Mouse (Mus musculus) 3T3-L1 (cell line): ENCODE results near the gene Ssr2.
A peak's percentile ranks its signal among the peaks of the same experiment; 100 is the strongest.

Experiments used
- DNase-seq: peaks from one replicate; pipeline ENCODE4 v3.0.0-alpha.2; 2015; ENCODE audit warnings: low read depth, low spot score

Gene Ssr2

GRCm38 (mm10) chr3:88575540-88575939, at the start of gene Ssr2:
TSS of gene Ssr2 (plus strand) at chr3:88575876.
- DNase-seq: no peak

GRCm38 (mm10) chr3:88526157-88527131, 49.2 kb upstream of the Ssr2 start:
- DNase-seq: peak; percentile 97

- DNase-seq: no peak
Observed at GRCm38 (mm10) chr3:88527565-88527964, 48.1 kb upstream of the Ssr2 start.

GRCm38 (mm10) chr3:88528646-88529045, 47.0 kb upstream of the Ssr2 start:
- no peak for DNase-seq

- no peak for DNase-seq
Observed at GRCm38 (mm10) chr3:88529204-88530000, 46.3 kb upstream of the Ssr2 start.

GRCm38 (mm10) chr3:88530082-88530864, 45.4 kb upstream of the Ssr2 start:
- DNase-seq: peak; percentile 44

DNA sequence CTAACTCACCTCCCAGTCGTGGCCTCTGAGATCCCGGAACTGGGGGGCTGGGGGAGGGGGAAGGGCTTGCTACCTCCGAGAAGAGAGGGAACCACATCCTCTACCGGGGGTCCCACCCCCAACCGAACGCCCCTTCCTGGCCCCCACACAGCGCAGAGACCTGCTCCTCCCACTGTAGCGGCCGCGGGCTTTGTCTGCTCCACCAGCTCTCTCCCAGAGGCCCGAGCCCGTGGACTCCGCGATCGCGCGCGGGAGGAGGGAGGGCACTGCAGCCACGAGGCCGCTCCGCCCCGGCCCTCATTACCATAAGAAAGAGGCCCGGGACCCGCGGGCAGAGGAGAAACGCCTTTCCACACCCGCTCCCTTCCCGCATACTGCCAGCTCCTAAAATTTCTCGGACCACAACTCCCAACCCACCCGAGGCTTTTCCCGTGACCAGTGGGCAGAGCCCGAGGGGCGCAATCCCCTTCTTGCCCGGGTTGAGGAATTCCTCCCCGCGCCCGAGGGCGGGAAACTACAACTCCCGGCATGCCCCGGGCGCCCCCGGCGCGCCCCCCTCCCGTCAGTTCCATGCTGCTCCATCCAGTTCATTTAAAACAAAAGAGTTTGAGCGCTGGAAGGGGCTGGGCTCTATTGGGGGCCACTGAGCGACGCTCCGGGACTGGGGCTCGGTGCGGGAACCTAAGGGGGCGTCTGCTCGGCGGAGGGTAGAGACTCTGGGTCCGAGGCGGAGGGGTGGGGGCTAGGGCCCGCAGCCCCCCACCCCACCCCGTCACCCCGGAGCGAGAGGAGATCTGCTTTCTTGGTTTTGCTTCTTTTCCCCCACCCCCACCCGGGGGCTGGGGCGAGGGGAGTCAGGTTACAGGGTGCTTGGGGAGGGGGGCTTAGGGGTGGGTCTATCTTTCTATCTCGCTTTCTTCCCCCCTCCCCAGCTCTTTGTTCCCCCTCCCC, 44.1 kb upstream of the Ssr2 start:
- DNase-seq: peak; percentile 74

- no peak for DNase-seq
Observed at GRCm38 (mm10) chr3:88532299-88532674, 43.4 kb upstream of the Ssr2 start, which contains the start of gene Mex3a. TSS of gene Mex3a (plus strand) at chr3:88532395.

- DNase-seq: peak; percentile 24
Observed at GRCm38 (mm10) chr3:88532689-88533511, 42.8 kb upstream of the Ssr2 start.

GRCm38 (mm10) chr3:88533706-88534105, 42.0 kb upstream of the Ssr2 start:
- no peak for DNase-seq

DNA sequence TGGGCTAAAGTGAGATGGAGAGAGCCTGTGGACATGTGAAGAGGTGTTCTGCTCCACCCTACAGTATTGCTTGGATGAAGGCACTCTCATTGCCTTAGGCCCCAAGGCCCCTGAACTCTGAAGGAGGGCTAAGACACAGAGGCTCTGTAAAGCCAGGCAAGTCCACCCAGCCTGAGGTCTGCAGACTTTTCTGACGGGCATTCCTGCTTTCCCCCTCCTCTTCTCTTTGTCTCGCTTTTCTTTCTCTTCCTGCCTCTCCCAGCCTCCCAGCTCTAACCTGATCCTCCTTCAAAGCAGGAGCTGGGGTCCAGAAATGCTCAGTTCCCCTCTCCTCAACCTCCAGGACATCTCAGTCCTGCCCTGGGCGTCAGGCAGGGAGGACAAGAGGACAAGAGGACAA, 40.7 kb upstream of the Ssr2 start:
- no peak for DNase-seq

DNA sequence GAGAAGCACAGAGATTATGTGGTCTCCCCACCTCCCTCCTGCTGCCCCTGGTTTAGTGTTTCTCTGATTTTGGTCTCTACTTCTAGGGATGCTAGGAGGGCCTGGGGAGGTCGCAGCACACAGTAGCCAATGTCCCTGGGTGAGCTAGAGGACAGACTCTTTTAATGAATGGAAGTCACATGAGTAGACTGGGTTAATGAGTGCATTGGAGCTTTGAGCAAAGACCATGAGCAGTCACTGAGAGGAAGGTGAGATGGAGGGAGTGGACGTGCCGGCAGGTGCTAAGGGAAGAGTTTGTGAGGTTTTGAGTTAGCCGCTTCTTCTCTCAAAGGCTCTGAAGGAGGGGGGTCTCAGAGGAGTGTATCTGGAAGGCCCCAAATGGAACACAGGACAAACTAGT, 40.1 kb upstream of the Ssr2 start:
- DNase-seq: no peak

DNA sequence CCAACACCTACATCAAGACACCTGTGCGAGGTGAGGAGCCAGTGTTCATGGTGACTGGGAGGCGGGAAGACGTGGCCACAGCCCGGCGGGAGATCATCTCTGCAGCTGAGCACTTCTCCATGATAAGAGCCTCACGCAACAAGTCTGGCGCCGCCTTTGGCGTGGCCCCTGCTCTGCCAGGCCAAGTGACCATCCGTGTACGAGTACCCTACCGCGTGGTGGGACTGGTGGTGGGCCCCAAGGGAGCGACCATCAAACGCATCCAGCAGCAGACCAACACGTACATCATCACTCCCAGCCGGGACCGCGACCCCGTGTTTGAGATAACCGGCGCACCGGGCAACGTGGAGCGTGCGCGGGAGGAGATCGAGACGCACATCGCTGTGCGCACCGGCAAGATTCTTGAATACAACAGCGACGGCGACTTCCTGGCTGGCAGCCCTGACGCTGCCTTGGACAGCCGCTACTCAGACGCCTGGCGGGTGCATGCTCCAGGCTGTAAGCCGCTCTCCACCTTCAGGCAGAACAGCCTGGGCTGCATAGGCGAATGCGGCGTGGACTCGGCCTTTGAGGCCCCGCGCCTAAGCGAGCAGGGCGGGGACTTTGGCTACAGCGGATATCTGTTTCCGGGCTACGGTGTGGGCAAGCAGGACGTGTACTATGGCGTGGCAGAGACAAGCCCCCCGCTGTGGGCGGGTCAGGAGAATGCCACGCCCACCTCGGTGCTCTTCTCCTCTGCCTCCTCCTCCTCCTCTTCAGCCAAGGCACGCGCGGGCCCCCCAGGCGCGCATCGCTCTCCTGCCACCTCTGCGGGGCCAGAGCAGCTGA, 39.4 kb upstream of the Ssr2 start:
- no peak for DNase-seq

- no peak for DNase-seq
Observed at GRCm38 (mm10) chr3:88537146-88537545, 38.5 kb upstream of the Ssr2 start.

GRCm38 (mm10) chr3:88538271-88539145, 37.2 kb upstream of the Ssr2 start:
- no peak for DNase-seq

- no peak for DNase-seq
Observed at GRCm38 (mm10) chr3:88539397-88539796, 36.3 kb upstream of the Ssr2 start.

GRCm38 (mm10) chr3:88540085-88540484, 35.6 kb upstream of the Ssr2 start:
- no peak for DNase-seq
